Mouse (Mus musculus) ovary, postnatal 10 days (tissue): ENCODE results near the gene 4930523C07Rik.

Experiments
- DNase-seq: peaks from one replicate; pipeline ENCODE4 v3.0.0; 2022; ENCODE audit warnings: low spot score

4930523C07Rik gene

GRCm38 (mm10) chr1:160100996-160101395 is 56.8 kb downstream of the 4930523C07Rik start:
- no peak for DNase-seq

- DNase-seq, result no peak
Observed at GRCm38 (mm10) chr1:160105426-160105825, 61.2 kb downstream of the 4930523C07Rik start.

GRCm38 (mm10) chr1:160108604-160109003 is 64.4 kb downstream of the 4930523C07Rik start:
- no peak for DNase-seq

- DNase-seq, result no peak
Observed at GRCm38 (mm10) chr1:160123957-160124356, 79.8 kb downstream of the 4930523C07Rik start.
